Mouse (Mus musculus) limb, embryonic 11.5 days (tissue): Measurements from ENCODE around the gene Glis2. TPM values are rescaled to one million over a fixed set of nuclear protein-coding genes. Genes with fewer than 3 reads are reported as not detected.

Source experiments
- ATAC-seq: fragments of 200-750 bp; cut with Nextera tagmentation; 2 replicates; pipeline ENCODE4 v1.8.0; 2017; ENCODE audit warnings: low read depth; ENCODE audit not compliant: insufficient number of reproducible peaks, low FRiP score, low TSS enrichment
- DNase-seq: peaks from one replicate; pipeline ENCODE4 v3.0.0-alpha.2; 2015; ENCODE audit warnings: low spot score
- H3K27ac ChIP-seq: fragments of 300-500 bp; sonication (generic); replicated peaks from 2 replicates; pipeline ENCODE4 v1.5.1; 2014; ENCODE audit warnings: low read depth, mild to moderate bottlenecking, low read length
- H3K27me3 ChIP-seq: fragments of 300-500 bp; sonication (generic); 2 replicates; pipeline ENCODE4 v1.6.1; 2014; ENCODE audit warnings: mild to moderate bottlenecking, low read length, mixed read lengths; ENCODE audit not compliant: control insufficient read depth, insufficient read depth
- H3K36me3 ChIP-seq: fragments of 300-500 bp; sonication (generic); 2 replicates; pipeline ENCODE4 v1.6.1; 2014; ENCODE audit warnings: mild to moderate bottlenecking, low read length, moderate library complexity, mixed read lengths; ENCODE audit not compliant: control insufficient read depth, insufficient read depth
- H3K4me1 ChIP-seq: fragments of 300-500 bp; sonication (generic); 2 replicates; pipeline ENCODE4 v1.6.1; 2014; ENCODE audit warnings: low read length, mixed read lengths; ENCODE audit not compliant: control insufficient read depth, insufficient read depth
- H3K4me2 ChIP-seq: fragments of 300-500 bp; sonication (generic); 2 replicates; pipeline ENCODE4 v1.6.1; 2014; ENCODE audit warnings: low read depth, mild to moderate bottlenecking, moderate library complexity; ENCODE audit not compliant: severe bottlenecking
- H3K4me3 ChIP-seq: fragments of 300-500 bp; sonication (generic); 2 replicates; pipeline ENCODE4 v1.5.1; 2014; ENCODE audit warnings: low read depth, low read length
- H3K9ac ChIP-seq: fragments of 300-500 bp; sonication (generic); 2 replicates; pipeline ENCODE4 v1.6.1; 2014; ENCODE audit warnings: mild to moderate bottlenecking, low read length
- H3K9me3 ChIP-seq: fragments of 300-500 bp; sonication (generic); 2 replicates; pipeline ENCODE4 v1.6.1; 2016; ENCODE audit warnings: low read length; ENCODE audit not compliant: control insufficient read depth
- WGBS: fragments of 180-500 bp; shearing (Covaris S2); extraction: QIAGEN DNeasy Blood & Tissue Kit; methylation state at CpG from one replicate; pipeline ENCODE4 v1.1.7; 2014; 5-methylcytosine and 5-hydroxymethylcytosine counted together
- polyA plus RNA-seq: library from polyadenylated mRNA; unstranded; fragments of >200 nt; fragmentation: Nextera tagmentation; extraction: Ambion mirVana; gene quantifications from 2 replicates; pipeline ENCODE4 v1.2.1, GENCODE M21; 2014

The Glis2 gene
- polyA plus RNA-seq, 1 experiment from 2014 or later = 27.4 TPM

DNA sequence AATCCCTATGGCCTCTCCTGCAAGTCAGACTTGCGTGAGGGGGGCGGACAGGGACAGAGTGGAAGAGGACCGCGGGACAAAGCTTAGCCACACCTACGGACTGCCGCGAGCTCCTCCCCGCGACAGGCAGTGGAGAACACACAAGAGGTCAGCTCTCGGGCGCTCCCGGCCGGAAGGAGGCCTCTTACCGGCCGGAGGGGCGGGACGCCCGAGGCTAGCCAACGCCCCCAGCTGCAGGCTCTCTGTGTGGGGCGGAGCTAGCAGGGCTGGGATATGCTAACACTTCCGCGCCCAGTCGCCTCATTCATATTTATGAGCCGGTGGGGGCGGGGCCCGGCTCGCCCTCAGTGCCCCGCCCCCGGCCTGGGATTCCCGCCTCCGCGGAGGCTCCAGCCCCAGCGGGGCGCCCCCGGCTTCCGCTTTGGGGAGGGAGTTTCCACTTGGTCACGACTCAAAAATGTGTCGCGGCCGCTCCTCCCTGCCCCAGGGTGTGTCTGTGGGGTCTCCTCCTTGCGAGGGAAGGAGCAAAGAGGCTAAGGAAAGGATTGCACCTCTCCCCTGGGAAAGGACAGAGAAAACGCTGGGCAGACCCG lies 7.9 kb upstream of the Glis2 start:
- Histone ChIP-seq H3K9me3 (no peaks in the 10 kb centered on the region), H3K27ac (peak overlapping the region; percentile 81)

DNA sequence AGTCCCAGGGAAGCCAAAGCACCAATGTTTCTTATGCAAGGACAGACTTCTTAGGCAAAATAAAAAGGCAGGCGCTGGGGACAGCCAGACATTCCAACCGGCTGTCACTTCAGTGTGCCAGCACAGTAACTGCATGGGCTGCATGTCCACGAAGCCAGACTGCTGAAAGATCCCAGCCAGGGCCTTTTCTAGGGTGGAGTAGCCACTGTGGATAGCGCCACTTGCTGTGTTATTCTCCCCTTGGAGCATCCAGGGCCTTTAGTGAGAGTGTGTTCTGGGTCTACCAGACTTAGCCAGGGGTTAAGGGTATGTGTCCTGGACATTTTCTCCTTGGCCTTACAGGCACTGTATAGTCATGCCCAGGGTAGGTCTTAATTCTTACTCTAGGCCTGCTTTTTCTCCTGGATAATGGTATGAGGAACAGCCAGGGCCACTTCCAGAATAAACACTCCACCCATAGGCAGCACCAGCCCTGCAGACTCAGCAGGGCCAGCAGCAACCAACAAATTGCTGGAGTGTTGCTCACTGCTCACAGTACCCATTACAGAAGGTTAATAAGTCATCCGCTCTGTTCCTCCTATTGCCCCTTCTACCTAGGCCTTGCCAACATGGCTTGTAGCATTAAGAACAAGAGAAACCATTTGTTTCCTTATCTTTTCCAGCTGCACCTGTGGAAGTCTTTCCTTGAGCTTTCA lies 6.8 kb upstream of the Glis2 start:
- Histone ChIP-seq H3K4me1 (peaks cover 6% of the 10 kb centered on the region; the same call in 1 of the 2 replicates), H3K9ac (no peak overlapping the region), H3K4me3 (no peak overlapping the region), H3K27ac (peak overlapping the region; percentile 81; the same call in 1 of the 2 replicates), H3K9me3 (no peaks in the 10 kb centered on the region), H3K36me3 (no peaks in the 10 kb centered on the region), H3K27me3 (no peaks in the 10 kb centered on the region), H3K4me2 (no peak overlapping the region; the same call in 1 of the 2 replicates)
- no peak for ATAC-seq
- WGBS = 58% methylated on average over 5 of the region's 5 CpGs
- DNase-seq = no peak

More for the DNA sequence above, 7.9 kb upstream of the Glis2 start:
- no peaks in the 10 kb centered on the region for H3K36me3 ChIP-seq
- WGBS = under 1% methylated on average over 43 of the region's 43 CpGs
- DNase-seq = peak; percentile 96
- ATAC-seq = peak; percentile 99
- H3K9ac ChIP-seq = peak overlapping the region; percentile 61
- H3K4me1 ChIP-seq = 0 out of 2 replicates have a peak, but pooled peaks cover 3% of the 10 kb centered on the region
- peak overlapping the region; percentile 62 for H3K4me2 ChIP-seq
- peak overlapping the region; percentile 36 for H3K4me3 ChIP-seq
- no peaks in the 10 kb centered on the region for H3K27me3 ChIP-seq

DNA sequence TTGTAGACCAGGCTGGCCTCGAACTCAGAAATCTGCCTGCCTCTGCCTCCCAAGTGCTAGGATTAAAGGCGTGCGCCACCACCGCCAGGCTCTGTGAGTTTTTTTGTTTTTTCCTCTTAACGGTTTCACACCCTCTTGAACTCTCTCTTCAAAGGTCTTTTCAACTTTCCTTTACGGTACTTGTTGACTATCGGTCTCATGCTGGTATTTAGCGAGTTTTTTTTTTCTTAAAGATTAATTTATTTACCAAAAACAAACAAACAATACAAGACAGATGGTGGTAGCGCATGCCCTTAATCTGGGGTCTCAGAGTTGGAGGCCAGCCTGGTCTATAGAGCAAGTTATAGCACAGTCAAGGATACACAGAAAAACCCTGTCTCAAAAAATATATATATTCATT lies 4.3 kb upstream of the Glis2 start:
- no peak for DNase-seq
- WGBS = 96% methylated on average over 9 of the region's 9 CpGs

DNA sequence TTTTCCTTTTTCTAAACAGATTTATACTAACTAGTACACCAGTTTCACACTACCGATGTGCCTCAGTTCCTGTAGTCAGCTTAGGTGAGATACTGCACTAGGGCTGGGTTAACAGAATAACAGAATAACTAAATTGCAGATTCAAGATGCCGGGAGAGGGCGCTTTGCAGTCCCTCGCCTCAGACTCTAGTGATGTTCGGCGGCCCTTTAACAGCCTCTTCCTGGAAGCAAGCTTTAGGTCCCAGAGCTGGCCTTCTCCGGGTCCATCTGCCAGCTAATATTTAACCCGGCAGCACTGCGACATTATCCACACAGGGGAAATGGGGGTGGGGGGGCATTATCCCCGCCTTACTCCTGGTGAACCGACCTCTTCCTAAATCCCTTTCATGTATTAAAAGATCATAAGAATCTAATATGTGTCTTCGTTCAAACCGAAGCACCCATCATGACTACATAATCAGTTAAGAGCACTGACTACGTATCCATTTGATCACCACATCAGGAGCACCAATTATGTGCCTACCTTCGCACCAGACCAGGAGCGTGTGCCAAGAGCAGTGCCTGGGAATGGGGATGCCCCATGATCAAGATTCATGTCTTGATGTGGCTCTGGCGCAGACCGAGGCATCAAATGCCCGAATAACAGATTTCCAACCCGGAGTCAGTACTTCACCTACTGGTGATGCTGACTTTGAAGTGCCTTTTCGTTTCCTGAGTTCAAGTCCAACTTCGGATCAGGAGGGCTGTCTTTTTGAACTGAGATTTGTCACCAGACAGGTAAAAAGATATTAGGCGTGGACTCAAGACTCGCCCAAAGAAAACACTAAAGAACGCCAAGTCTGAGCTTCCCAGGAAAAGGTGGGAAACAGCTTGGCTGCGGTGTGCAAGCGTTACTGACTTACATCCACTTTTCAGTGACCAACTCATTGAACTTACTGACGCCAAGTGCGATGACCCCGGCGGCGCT lies 1.3 kb upstream of the Glis2 start:
- H3K4me2 ChIP-seq = peak overlapping the region; percentile 99
- H3K27ac ChIP-seq = peak overlapping the region; percentile 85
- H3K4me3 ChIP-seq = peak overlapping the region; percentile 64
- WGBS = 17% methylated on average over 32 of the region's 32 CpGs
- ATAC-seq (no peak), DNase-seq (peak; percentile 68)
- peak overlapping the region; percentile 71 for H3K9ac ChIP-seq
- H3K4me1 ChIP-seq = peaks cover 43% of the 10 kb centered on the region
- H3K9me3 ChIP-seq = no peaks in the 10 kb centered on the region
- no peaks in the 10 kb centered on the region for H3K27me3 ChIP-seq
- no peaks in the 10 kb centered on the region for H3K36me3 ChIP-seq

More for the DNA sequence above, 4.3 kb upstream of the Glis2 start:
- H3K4me3 ChIP-seq = no peak overlapping the region
- H3K27me3 ChIP-seq = no peaks in the 10 kb centered on the region
- ATAC-seq = no peak
- H3K27ac ChIP-seq = no peak overlapping the region
- H3K36me3 ChIP-seq = no peaks in the 10 kb centered on the region
- H3K9me3 ChIP-seq = no peaks in the 10 kb centered on the region
- H3K4me2 ChIP-seq = no peak overlapping the region
- H3K4me1 ChIP-seq = peaks cover 18% of the 10 kb centered on the region
- H3K9ac ChIP-seq = no peak overlapping the region

DNA sequence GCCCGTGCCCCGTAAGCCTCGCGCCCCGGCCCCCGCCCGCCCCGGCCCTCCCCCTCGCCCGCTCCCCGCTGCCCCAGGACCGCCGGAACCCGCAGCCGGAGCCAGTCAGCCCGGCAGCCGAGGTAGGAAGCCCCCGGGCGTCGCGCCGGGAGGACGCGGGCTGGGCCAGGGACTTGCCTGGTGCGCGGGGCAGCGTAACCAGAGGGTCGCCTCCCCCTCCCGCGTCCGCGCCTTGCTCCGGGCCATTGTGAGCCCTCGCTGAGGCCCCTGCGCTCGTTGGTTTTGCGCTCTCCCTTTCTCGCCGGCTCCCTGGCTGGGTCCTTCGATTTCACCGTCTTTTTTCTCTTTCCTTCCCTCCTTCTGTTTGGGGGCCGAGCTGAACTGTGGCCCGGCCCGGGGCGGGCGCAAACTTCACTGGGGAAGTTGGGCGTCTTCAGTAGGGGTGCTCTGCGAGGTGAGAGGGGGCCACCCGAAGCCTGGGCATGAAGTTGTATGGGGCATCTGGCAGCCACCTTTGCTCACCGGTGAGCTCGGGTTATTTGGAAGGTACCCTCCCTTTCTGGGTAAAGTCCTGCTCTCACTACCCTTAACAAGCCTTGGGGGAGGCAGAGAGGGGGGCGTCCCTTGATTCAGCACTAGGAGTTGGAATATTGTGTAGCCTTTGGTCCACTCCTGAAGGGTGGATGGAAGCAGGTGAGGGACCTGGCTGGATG lies 457 bp downstream of the Glis2 start:
- WGBS = under 1% methylated on average over 46 of the region's 52 CpGs
- peak overlapping the region; percentile 85 for H3K27ac ChIP-seq
- H3K27me3 ChIP-seq = no peaks in the 10 kb centered on the region
- H3K4me1 ChIP-seq = peaks cover 57% of the 10 kb centered on the region
- peak; percentile 0; the same call in 1 of the 2 replicates for ATAC-seq
- H3K4me2 ChIP-seq = peak overlapping the region; percentile 99
- DNase-seq = peak; percentile 66
- H3K36me3 ChIP-seq = no peaks in the 10 kb centered on the region
- peak overlapping the region; percentile 77 for H3K9ac ChIP-seq
- H3K9me3 ChIP-seq = no peaks in the 10 kb centered on the region
- H3K4me3 ChIP-seq = peak overlapping the region; percentile 64

DNA sequence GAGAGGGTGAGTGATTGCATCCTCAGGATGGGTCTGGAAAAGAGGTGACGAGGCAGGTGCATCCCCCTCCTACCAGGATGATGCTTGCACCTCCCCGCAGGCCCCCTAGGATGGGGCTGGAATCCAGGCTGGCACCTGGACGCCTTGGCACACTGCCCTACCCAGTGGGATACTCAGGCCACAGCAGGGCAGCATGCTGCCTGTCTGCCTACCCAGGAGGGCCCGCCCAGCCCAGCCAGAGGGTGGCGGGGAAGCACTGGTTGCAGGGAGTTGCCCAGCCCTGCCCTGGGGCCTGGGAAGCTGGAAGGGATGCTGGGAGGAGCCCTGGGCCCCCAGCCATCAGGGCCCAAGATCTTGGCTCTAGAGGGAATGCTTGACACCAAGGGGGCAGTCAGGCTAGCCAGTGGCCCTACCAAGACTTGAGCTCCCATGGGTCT lies 1.0 kb downstream of the Glis2 start:
- peak overlapping the region; percentile 99 for H3K4me2 ChIP-seq
- H3K9ac ChIP-seq = peak overlapping the region; percentile 77
- no peaks in the 10 kb centered on the region for H3K36me3 ChIP-seq
- peaks cover 59% of the 10 kb centered on the region for H3K4me1 ChIP-seq
- no peak for DNase-seq
- H3K27me3 ChIP-seq = no peaks in the 10 kb centered on the region
- no peak for ATAC-seq
- H3K4me3 ChIP-seq = peak overlapping the region; percentile 64
- no peaks in the 10 kb centered on the region for H3K9me3 ChIP-seq
- WGBS = 3% methylated on average over 5 of the region's 5 CpGs
- H3K27ac ChIP-seq = peak overlapping the region; percentile 85; the same call in 1 of the 2 replicates

DNA sequence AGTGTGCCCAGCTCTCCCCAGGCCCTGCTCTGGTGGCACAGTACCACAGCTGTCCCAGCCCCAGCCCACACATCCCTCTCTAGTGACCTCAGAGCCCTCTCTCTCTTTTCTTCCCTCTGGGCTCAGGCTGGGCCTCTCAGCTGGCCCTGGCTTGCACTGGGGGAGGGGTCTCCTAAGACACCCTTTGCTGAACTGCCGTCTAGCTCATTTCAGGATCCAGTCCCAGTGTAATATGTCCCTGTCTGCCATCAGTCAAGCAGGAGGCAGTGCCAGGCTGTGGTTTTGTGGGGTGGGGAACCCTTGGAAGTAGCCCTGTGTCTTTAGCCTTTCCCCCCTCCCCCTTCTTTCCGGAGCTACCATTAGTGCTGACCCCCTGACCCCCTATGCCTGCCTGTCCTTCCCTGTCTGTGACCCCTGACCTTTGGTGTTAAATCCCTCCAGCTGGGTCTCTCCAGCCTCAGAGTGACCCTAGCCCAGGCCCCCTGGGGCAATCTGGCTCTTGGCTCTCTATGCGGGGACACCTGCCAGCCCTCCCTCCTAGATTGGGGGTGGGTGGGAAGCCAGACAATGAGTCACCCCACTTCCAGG lies 1.7 kb downstream of the Glis2 start:
- Histone ChIP-seq H3K9me3 (no peaks in the 10 kb centered on the region), H3K9ac (peak overlapping the region; percentile 77), H3K4me1 (peaks cover 66% of the 10 kb centered on the region), H3K4me2 (peak overlapping the region; percentile 99), H3K36me3 (no peaks in the 10 kb centered on the region), H3K4me3 (peak overlapping the region; percentile 64), H3K27ac (peak overlapping the region; percentile 85; the same call in 1 of the 2 replicates), H3K27me3 (no peaks in the 10 kb centered on the region)
- 9% methylated on average over 3 of the region's 3 CpGs for WGBS
- DNase-seq (no peak), ATAC-seq (no peak)
